Mouse (Mus musculus) forebrain, postnatal 0 days (tissue): Measurements from ENCODE around the gene Repin1. TPM values are rescaled to one million over a fixed set of nuclear protein-coding genes. Genes with fewer than 3 reads are reported as not detected.

Experiments
- ATAC-seq: fragments of 200-750 bp; cut with Nextera tagmentation; 2 replicates; pipeline ENCODE4 v1.8.0; 2017; ENCODE audit warnings: mild to moderate bottlenecking, moderate library complexity
- DNase-seq: peaks from one replicate; pipeline ENCODE4 v3.0.0-alpha.2; 2015
- H3K27ac ChIP-seq: fragments of 300-500 bp; sonication (generic); 2 replicates; pipeline ENCODE4 v1.5.1; 2014; ENCODE audit warnings: low read depth, mild to moderate bottlenecking, antibody characterized with exemption, low read length, moderate library complexity, mixed read lengths
- H3K27me3 ChIP-seq: fragments of 300-500 bp; sonication (generic); 2 replicates; pipeline ENCODE4 v1.6.1; 2014; ENCODE audit warnings: mild to moderate bottlenecking, low read length, mixed read lengths; ENCODE audit not compliant: insufficient read depth
- H3K36me3 ChIP-seq: fragments of 300-500 bp; sonication (generic); 2 replicates; pipeline ENCODE4 v1.6.1; 2014; ENCODE audit warnings: mild to moderate bottlenecking, moderate library complexity; ENCODE audit not compliant: insufficient read depth
- H3K4me1 ChIP-seq: fragments of 300-500 bp; sonication (generic); 2 replicates; pipeline ENCODE4 v1.6.1; 2014; ENCODE audit warnings: antibody characterized with exemption; ENCODE audit not compliant: insufficient read depth
- H3K4me2 ChIP-seq: fragments of 300-500 bp; sonication (generic); 2 replicates; pipeline ENCODE4 v1.6.1; 2014; ENCODE audit warnings: low read depth, mild to moderate bottlenecking, moderate library complexity
- H3K4me3 ChIP-seq: fragments of 300-500 bp; sonication (generic); 2 replicates; pipeline ENCODE4 v1.5.1; 2014; ENCODE audit warnings: low read depth, low read length, mixed read lengths
- H3K9ac ChIP-seq: fragments of 300-500 bp; sonication (generic); 2 replicates; pipeline ENCODE4 v1.6.1; 2014; ENCODE audit warnings: mild to moderate bottlenecking
- H3K9me3 ChIP-seq: fragments of 300-500 bp; sonication (generic); 2 replicates; pipeline ENCODE4 v1.6.1; 2016; ENCODE audit warnings: low read length
- CTCF ChIP-seq: sonication (generic); IDR thresholded peaks from 2 replicates; pipeline ENCODE4 v1.5.1; 2016; ENCODE audit warnings: antibody characterized with exemption, control low read depth, low read depth
- WGBS: fragments of 180-500 bp; shearing (Covaris S2); extraction: QIAGEN DNeasy Blood & Tissue Kit; methylation state at CpG from one replicate; pipeline ENCODE4 v1.1.7; 2014; 5-methylcytosine and 5-hydroxymethylcytosine counted together
- polyA plus RNA-seq: library from polyadenylated mRNA; unstranded; fragments of >200 nt; fragmentation: Nextera tagmentation; extraction: Ambion mirVana; gene quantifications from 2 replicates; pipeline ENCODE4 v1.2.1, GENCODE M21; 2015
- total RNA-seq: library from RNA; depleted of rRNA; stranded (reverse); fragments of >200 nt; gene quantifications from 2 replicates; pipeline ENCODE4 v1.2.3, GENCODE M21; 2014

Repin1 gene
- total and polyA plus RNA-seq, 2 experiments from 2014 or later = 29.3 to 55.0 TPM

DNA sequence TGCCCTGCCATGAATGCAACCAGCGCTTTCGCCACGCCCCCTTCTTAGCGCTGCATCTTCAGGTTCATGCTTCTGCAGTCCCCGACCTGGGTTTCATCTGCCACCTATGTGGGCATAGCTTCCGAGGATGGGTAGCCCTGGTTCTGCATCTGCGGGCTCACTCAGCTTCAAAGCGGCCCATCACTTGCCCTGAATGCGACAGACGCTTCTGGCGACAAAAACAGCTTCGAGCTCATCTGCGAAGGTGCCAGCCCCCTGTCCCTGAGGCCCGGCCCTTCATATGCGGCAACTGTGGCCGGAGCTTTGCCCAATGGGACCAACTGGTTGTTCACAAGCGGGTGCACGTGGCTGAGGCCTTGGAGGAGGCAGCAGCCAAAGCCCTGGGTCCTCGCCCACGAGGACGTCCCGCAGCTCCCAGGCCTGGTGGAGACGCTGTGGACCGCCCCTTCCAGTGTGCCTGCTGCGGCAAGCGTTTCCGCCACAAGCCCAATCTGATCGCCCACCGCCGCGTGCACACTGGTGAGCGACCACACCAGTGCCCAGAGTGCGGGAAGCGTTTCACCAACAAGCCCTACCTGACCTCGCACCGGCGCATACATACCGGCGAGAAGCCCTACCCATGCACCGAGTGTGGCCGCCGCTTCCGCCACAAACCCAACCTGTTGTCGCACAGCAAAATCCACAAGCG, 3.0 kb downstream of the Repin1 start:
- 97% methylated on average over 45 of the region's 45 CpGs for WGBS

DNA sequence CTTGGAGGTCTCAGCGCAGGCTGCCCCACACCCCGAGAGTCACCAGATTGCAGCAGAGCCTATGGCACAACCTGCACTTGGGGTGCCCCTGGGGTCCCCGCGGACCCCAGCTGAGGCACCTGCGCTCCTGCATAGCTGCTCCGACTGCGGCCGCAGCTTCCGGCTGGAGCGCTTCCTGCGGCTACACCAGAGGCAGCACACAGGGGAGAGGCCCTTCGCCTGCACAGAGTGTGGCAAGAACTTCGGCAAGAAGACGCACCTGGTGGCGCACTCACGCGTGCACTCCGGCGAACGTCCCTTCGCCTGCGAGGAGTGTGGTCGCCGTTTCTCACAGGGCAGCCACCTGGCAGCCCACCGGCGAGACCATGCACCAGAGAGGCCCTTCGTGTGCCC, 3.5 kb downstream of the Repin1 start:
- DNase-seq = no peak
- Histone ChIP-seq H3K4me2 (no peak overlapping the region), H3K9me3 (peaks cover 12% of the 10 kb centered on the region; the same call in 1 of the 2 replicates), H3K36me3 (peaks cover 30% of the 10 kb centered on the region), H3K9ac (no peak overlapping the region), H3K27ac (no peak overlapping the region), H3K4me1 (0 out of 2 replicates have a peak, but pooled peaks cover 3% of the 10 kb centered on the region), H3K4me3 (no peak overlapping the region), H3K27me3 (no peaks in the 10 kb centered on the region)
- ATAC-seq = no peak
- whole genome bisulfite sequencing = 96% methylated on average over 27 of the region's 27 CpGs
- no peak for TF ChIP-seq CTCF

More for the DNA sequence above, 3.0 kb downstream of the Repin1 start:
- Histone ChIP-seq H3K9me3 (peaks cover 12% of the 10 kb centered on the region; the same call in 1 of the 2 replicates), H3K27ac (no peak overlapping the region), H3K36me3 (peaks cover 30% of the 10 kb centered on the region), H3K4me2 (no peak overlapping the region), H3K4me1 (0 out of 2 replicates have a peak, but pooled peaks cover 3% of the 10 kb centered on the region), H3K27me3 (no peaks in the 10 kb centered on the region), H3K4me3 (no peak overlapping the region), H3K9ac (no peak overlapping the region)
- ATAC-seq (no peak), DNase-seq (no peak)
- no peak for TF ChIP-seq CTCF

DNA sequence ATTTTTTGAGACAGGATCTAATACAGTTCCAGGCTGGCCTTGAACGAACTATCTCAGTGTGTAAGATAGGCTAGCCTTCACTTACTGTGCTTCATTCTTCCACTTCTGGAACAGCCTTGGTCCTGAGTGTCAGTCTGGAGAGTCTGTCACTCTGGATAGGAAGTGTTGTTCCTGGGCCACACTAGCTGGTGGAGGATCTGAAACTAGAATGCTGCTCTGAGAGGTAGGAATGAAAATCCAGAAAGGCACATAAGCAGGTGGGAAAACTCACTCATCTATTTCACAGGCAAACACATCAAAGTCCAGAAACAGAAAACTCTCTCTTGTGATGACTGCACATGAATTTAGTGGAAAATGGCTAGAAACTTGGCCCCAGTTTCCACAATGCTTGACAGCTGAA, 6.9 kb downstream of the Repin1 start:
- no peaks in the 10 kb centered on the region for H3K27me3 ChIP-seq
- H3K27ac ChIP-seq = no peak overlapping the region
- no peak overlapping the region for H3K4me2 ChIP-seq
- DNase-seq (no peak), ATAC-seq (no peak)
- 91% methylated on average over 1 of the region's 1 CpGs for WGBS
- no peak overlapping the region for H3K9ac ChIP-seq
- peaks cover 30% of the 10 kb centered on the region for H3K36me3 ChIP-seq
- no peak overlapping the region for H3K4me3 ChIP-seq
- TF ChIP-seq CTCF = no peak
- peaks cover 12% of the 10 kb centered on the region; the same call in 1 of the 2 replicates for H3K9me3 ChIP-seq
- peaks cover 9% of the 10 kb centered on the region; the same call in 1 of the 2 replicates for H3K4me1 ChIP-seq

DNA sequence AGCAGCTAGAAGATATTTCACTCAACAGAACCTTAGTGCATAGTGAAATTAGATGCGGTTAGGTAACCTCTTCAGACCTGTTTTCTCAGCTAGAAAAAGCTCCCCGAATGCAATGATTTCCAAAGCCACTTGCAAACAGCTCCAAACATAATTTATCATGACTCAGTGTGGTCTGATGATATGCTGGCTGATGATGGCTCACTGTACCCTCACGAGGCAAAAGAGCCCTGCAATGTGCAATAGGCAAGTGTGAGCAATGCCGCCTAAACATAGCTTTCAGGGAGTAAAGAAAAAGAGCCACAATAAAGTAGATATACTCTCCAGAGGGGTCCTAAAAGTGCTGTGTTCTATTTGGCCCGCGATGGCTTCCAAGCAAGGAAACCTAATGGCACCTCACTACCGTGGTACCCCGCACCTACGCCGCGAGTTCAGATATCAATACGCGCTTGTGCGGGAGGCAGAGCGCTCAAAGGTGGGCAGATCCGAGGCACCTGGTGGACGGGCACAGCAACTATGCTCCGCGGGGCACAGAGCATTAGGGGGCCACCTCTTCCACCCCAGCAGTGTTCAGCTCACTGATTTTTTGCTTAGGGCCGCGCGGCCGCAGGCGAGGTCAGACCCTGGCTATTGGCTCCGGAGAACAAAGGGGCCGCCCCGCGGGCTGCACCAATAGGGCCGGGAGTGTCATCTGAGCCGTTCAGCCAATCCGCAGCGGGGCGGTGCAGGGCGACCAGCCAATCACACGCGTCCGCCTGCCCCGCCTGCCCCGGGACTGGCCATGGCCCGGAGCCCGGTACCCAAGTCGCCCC, 7.8 kb downstream of the Repin1 start, which contains the start of gene Zfp775:
Zfp775 (plus strand) TSS at position 793 of the 809 bp plus-strand sequence.
- peak within 1 kb of the TSS; percentile 91 for H3K27ac ChIP-seq
- WGBS = 5% methylated on average over 42 of the region's 42 CpGs
- H3K36me3 ChIP-seq = peaks cover 25% of the 10 kb centered on the region
- no peak for TF ChIP-seq CTCF
- peak within 1 kb of the TSS; percentile 70 for H3K4me3 ChIP-seq
- peaks cover 12% of the 10 kb centered on the region; the same call in 1 of the 2 replicates for H3K9me3 ChIP-seq
- H3K4me1 ChIP-seq = peaks cover 9% of the 10 kb centered on the region; the same call in 1 of the 2 replicates
- H3K27me3 ChIP-seq = no peaks in the 10 kb centered on the region
- DNase-seq (peak; percentile 97), ATAC-seq (peak; percentile 99)
- H3K4me2 ChIP-seq = peak within 1 kb of the TSS; percentile 97
- peak within 1 kb of the TSS; percentile 94 for H3K9ac ChIP-seq

DNA sequence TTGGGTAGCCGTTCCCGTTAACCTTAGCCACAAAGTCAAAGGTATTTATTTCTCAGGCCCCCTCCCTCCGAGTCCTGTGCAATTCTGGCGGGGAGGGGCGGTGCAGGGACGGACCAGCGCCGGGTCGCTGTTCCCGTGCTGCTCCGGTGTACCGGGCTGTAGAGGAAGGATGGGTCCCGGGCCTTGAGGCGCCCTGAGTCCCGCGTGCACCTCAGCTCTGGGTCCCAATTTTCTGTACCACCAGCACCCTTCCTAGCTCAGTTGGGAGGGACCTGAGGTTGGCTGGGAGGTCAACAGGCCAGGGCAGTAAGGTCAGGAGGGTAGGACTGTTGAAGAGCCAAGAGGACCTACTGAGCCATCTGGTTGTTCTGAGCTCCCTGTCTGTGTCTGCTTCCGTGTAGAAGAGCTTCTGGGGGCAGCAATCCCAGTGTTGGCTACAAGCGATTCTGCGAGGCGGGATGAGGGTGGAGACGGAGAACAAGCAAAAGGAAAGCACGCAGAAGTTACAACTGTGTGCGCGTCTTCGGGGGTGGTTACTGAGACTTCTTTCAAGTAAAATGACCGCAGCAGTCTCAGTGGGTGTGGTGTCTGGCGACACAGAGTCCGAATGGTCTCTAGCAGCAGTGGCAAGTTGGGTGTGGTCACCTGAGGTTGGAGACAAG, 8.5 kb downstream of the Repin1 start:
- H3K27ac ChIP-seq = peak overlapping the region; percentile 91
- H3K9me3 ChIP-seq = 0 out of 2 replicates have a peak, but pooled peaks cover 6% of the 10 kb centered on the region
- H3K27me3 ChIP-seq = no peaks in the 10 kb centered on the region
- DNase-seq (peak; percentile 75), ATAC-seq (peak; percentile 76)
- TF ChIP-seq CTCF = no peak
- WGBS = 1% methylated on average over 27 of the region's 28 CpGs
- H3K4me3 ChIP-seq = peak overlapping the region; percentile 70
- H3K4me2 ChIP-seq = peak overlapping the region; percentile 97
- H3K4me1 ChIP-seq = peaks cover 9% of the 10 kb centered on the region; the same call in 1 of the 2 replicates
- H3K36me3 ChIP-seq = peaks cover 18% of the 10 kb centered on the region
- peak overlapping the region; percentile 94 for H3K9ac ChIP-seq

DNA sequence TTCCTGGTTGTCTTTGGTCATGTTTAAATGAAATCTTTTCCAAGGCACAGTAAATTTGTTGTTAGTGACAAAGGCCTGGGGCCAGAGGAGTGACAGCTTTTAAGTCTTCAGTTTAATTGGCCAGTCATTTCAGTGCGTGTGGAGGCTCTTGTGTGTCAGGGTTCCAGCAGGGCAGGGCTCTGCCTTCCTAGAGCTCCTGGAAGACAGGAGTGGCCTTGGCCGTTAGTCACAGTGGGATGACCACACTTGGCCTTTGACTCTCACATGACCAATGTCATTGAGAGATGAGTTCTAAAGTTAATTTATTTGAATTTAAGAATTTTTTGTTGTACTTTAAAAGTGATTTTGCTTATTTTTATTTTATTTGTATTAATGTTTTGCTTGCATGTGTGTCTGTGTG, 14.4 kb downstream of the Repin1 start:
- Histone ChIP-seq H3K4me1 (0 out of 2 replicates have a peak, but pooled peaks cover 2% of the 10 kb centered on the region), H3K9ac (no peak overlapping the region), H3K9me3 (no peaks in the 10 kb centered on the region), H3K4me2 (no peak overlapping the region), H3K4me3 (no peak overlapping the region), H3K27me3 (no peaks in the 10 kb centered on the region), H3K36me3 (peaks cover 3% of the 10 kb centered on the region; the same call in 1 of the 2 replicates), H3K27ac (no peak overlapping the region)
- ATAC-seq (no peak), DNase-seq (no peak)
- WGBS = 57% methylated on average over 2 of the region's 2 CpGs
- no peak for TF ChIP-seq CTCF
